Mouse (Mus musculus) heart, embryonic 13.5 days (tissue): ENCODE data around the gene Zdhhc7. TPM values are rescaled to one million over a fixed set of nuclear protein-coding genes. Genes with fewer than 3 reads are reported as not detected.

Experiments used
- ATAC-seq: fragments of 200-750 bp; cut with Nextera tagmentation; 2 replicates; pipeline ENCODE4 v1.8.0; 2017; ENCODE audit warnings: moderate TSS enrichment; ENCODE audit not compliant: insufficient number of reproducible peaks, low FRiP score, low TSS enrichment; ENCODE audit errors: extremely low read depth
- H3K27ac ChIP-seq: fragments of 300-500 bp; sonication (generic); replicated peaks from 2 replicates; pipeline ENCODE4 v1.5.1; 2015; ENCODE audit warnings: moderate library complexity, mild to moderate bottlenecking, inconsistent platforms
- H3K27me3 ChIP-seq: fragments of 300-500 bp; sonication (generic); replicated peaks from 2 replicates; pipeline ENCODE4 v1.6.1; 2015; ENCODE audit warnings: mild to moderate bottlenecking, inconsistent platforms
- H3K36me3 ChIP-seq: fragments of 300-500 bp; sonication (generic); 2 replicates; pipeline ENCODE4 v1.6.1; 2015; ENCODE audit warnings: mild to moderate bottlenecking, inconsistent platforms
- H3K4me1 ChIP-seq: fragments of 300-500 bp; sonication (generic); 2 replicates; pipeline ENCODE4 v1.6.1; 2015; ENCODE audit warnings: inconsistent platforms
- H3K4me2 ChIP-seq: fragments of 300-500 bp; sonication (generic); 2 replicates; pipeline ENCODE4 v1.6.1; 2015; ENCODE audit warnings: inconsistent platforms, mild to moderate bottlenecking, moderate library complexity
- H3K4me3 ChIP-seq: fragments of 300-500 bp; sonication (generic); 2 replicates; pipeline ENCODE4 v1.5.1; 2015; ENCODE audit warnings: moderate library complexity, mild to moderate bottlenecking, inconsistent platforms
- H3K9ac ChIP-seq: fragments of 300-500 bp; sonication (generic); 2 replicates; pipeline ENCODE4 v1.6.1; 2015; ENCODE audit warnings: inconsistent platforms, mild to moderate bottlenecking, moderate library complexity
- H3K9me3 ChIP-seq: fragments of 300-500 bp; sonication (generic); 2 replicates; pipeline ENCODE4 v1.6.1; 2016; ENCODE audit warnings: inconsistent platforms
- WGBS: fragments of 180-500 bp; shearing (Covaris S2); methylation state at CpG from one replicate; pipeline ENCODE4 v1.1.7; 2015; ENCODE audit warnings: mixed read lengths; 5-methylcytosine and 5-hydroxymethylcytosine counted together
- polyA plus RNA-seq: library from polyadenylated mRNA; unstranded; fragments of >200 nt; fragmentation: Nextera tagmentation; extraction: Ambion mirVana; gene quantifications from 2 replicates; pipeline ENCODE4 v1.2.1, GENCODE M21; 2015

The Zdhhc7 gene
- polyA plus RNA-seq, 1 experiment from 2014 or later = 29.2 TPM

DNA sequence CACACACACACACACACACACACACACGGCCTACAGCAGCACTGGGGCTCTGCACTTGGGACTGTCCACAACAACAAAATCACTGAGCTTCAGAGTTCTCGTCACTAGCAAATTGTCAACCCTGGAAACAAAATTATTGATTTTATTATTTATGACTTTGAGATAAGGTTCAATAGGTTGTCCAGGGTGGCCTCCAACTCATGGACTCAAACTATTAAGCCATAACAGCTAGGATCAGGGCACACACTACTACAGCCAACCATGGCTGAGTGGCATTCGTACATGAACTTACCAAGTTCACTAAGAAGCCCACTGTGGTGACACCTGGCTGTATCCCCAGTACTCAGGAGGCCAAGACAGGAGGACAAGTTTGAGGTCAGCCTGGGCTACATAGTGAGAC, 8.2 kb downstream of the Zdhhc7 start:
- no peak overlapping the region for H3K4me3 ChIP-seq
- peaks cover 54% of the 10 kb centered on the region for H3K36me3 ChIP-seq
- no peaks in the 10 kb centered on the region for H3K27me3 ChIP-seq
- H3K4me2 ChIP-seq = no peak overlapping the region
- H3K4me1 ChIP-seq = peaks cover 11% of the 10 kb centered on the region; the same call in 1 of the 2 replicates
- no peak overlapping the region for H3K9ac ChIP-seq
- H3K27ac ChIP-seq = no peak overlapping the region
- H3K9me3 ChIP-seq = no peaks in the 10 kb centered on the region
- 94% methylated on average over 3 of the region's 3 CpGs for WGBS
- no peak for ATAC-seq

DNA sequence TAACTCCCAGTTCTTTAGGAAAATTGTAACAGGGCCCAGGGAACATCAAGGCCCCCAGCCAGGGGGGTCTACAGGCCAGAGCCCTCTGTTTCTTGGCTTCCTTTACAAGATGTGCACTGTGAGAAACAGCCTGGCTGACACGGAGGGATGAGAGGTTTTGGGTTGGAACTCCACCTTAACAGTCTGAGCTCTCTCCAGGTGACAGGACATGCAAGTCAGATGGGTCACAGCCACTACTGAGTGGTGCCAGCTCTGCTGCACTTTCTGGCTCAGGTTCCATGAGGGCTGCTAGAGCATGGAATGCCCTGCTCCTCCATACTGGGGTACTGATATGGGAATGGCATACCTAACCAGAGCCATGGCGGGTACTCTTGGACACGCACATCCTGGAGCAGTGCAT, 10.2 kb downstream of the Zdhhc7 start:
- H3K4me1 ChIP-seq = peaks cover 11% of the 10 kb centered on the region; the same call in 1 of the 2 replicates
- no peak for ATAC-seq
- H3K36me3 ChIP-seq = peaks cover 75% of the 10 kb centered on the region
- no peak overlapping the region for H3K4me2 ChIP-seq
- H3K4me3 ChIP-seq = no peak overlapping the region
- WGBS = 89% methylated on average over 3 of the region's 3 CpGs
- no peaks in the 10 kb centered on the region for H3K9me3 ChIP-seq
- no peak overlapping the region for H3K27ac ChIP-seq
- no peak overlapping the region for H3K9ac ChIP-seq
- no peaks in the 10 kb centered on the region for H3K27me3 ChIP-seq

DNA sequence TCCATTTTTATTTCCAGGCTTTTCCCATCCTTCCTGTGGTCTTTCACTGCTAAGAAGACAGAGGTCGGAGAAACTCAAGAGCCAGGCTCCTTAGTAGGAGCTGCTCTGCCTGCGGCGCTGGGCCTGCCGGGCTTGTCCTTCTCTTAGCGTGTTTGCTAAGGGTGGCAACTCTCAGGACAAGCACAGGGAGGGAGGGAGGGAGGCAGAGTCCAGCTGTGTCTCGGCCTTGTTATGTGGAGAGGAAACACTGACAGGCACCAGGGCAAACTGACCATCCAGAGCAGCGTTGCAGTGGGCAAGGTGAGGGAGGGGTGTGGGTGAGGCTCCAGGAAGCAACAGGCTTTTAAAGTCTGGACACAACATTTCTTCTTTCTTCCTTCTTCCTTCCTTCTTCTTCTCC, 11.8 kb downstream of the Zdhhc7 start:
- H3K4me1 ChIP-seq = no peaks in the 10 kb centered on the region
- H3K4me2 ChIP-seq = no peak overlapping the region
- ATAC-seq = no peak
- no peaks in the 10 kb centered on the region for H3K9me3 ChIP-seq
- no peak overlapping the region for H3K27ac ChIP-seq
- H3K4me3 ChIP-seq = no peak overlapping the region
- no peak overlapping the region for H3K9ac ChIP-seq
- H3K36me3 ChIP-seq = peaks cover 90% of the 10 kb centered on the region
- 75% methylated on average over 7 of the region's 7 CpGs for WGBS
- H3K27me3 ChIP-seq = no peaks in the 10 kb centered on the region

DNA sequence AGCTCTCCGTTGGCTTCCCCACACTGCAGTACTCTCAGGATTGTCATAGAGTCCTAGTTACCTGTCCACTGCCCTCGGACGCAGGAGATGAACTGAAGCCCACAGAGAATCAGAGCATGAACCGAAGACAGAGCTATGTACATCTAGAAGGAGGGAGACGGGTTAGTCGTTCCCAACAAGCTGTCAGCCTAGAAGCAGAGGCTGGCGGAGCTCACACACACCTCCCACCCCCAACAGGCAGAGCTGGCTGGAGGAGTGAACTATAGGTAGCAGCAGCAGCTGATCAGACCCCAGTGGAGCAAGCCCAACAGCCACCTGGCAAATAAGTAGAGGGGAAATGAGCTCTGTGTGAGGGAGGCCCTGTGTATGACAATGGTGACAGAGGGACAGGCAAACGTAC, 16.5 kb downstream of the Zdhhc7 start:
- Histone ChIP-seq H3K36me3 (peaks cover 83% of the 10 kb centered on the region), H3K27ac (no peak overlapping the region), H3K9me3 (no peaks in the 10 kb centered on the region), H3K4me3 (no peak overlapping the region), H3K27me3 (no peaks in the 10 kb centered on the region), H3K4me1 (no peaks in the 10 kb centered on the region), H3K4me2 (no peak overlapping the region), H3K9ac (no peak overlapping the region)
- ATAC-seq = no peak
- 81% methylated on average over 8 of the region's 8 CpGs for WGBS

GRCm38 (mm10) chr8:120083261-120083660, 18.0 kb downstream of the Zdhhc7 start:
- H3K4me2 ChIP-seq = no peak overlapping the region
- no peak overlapping the region for H3K4me3 ChIP-seq
- no peak overlapping the region for H3K27ac ChIP-seq
- H3K27me3 ChIP-seq = no peaks in the 10 kb centered on the region
- ATAC-seq = no peak
- no peaks in the 10 kb centered on the region for H3K4me1 ChIP-seq
- no peaks in the 10 kb centered on the region for H3K9me3 ChIP-seq
- peaks cover 75% of the 10 kb centered on the region for H3K36me3 ChIP-seq
- WGBS = 92% methylated on average over 8 of the region's 8 CpGs
- H3K9ac ChIP-seq = no peak overlapping the region

- Histone ChIP-seq H3K27me3 (peaks cover 19% of the 10 kb centered on the region), H3K27ac (no peak overlapping the region), H3K9ac (no peak overlapping the region), H3K4me1 (no peaks in the 10 kb centered on the region), H3K36me3 (peaks cover 37% of the 10 kb centered on the region), H3K4me3 (no peak overlapping the region), H3K9me3 (no peaks in the 10 kb centered on the region), H3K4me2 (no peak overlapping the region)
- no peak for ATAC-seq
- WGBS = 58% methylated on average over 5 of the region's 5 CpGs
Observed at GRCm38 (mm10) chr8:120079361-120079760, 21.9 kb downstream of the Zdhhc7 start.

DNA sequence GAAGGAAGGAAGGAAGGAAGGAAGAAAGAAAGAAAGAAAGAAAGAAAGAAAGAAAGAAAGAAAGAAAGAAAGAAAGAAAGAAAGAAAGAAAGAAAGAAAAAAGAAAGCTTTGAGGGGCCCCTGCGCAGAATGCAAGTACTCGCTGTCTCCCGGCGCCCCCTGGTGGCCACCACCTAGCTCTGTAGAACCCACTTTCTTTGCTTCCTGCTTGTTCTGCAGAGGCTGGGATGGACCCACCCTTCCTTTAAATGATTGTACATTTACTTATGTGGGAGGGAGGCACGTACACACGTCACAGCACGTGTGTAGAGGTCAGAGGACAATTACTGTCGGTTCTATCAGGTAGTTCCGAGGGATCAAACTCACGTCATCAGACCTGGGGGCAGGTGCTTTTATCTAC, 23.2 kb downstream of the Zdhhc7 start:
- 16% methylated on average over 10 of the region's 10 CpGs for WGBS
- Histone ChIP-seq H3K4me2 (no peak overlapping the region), H3K4me3 (no peak overlapping the region), H3K27ac (no peak overlapping the region), H3K9ac (no peak overlapping the region), H3K27me3 (peaks cover 19% of the 10 kb centered on the region), H3K36me3 (peaks cover 28% of the 10 kb centered on the region), H3K9me3 (no peaks in the 10 kb centered on the region), H3K4me1 (no peaks in the 10 kb centered on the region)
- ATAC-seq = no peak

DNA sequence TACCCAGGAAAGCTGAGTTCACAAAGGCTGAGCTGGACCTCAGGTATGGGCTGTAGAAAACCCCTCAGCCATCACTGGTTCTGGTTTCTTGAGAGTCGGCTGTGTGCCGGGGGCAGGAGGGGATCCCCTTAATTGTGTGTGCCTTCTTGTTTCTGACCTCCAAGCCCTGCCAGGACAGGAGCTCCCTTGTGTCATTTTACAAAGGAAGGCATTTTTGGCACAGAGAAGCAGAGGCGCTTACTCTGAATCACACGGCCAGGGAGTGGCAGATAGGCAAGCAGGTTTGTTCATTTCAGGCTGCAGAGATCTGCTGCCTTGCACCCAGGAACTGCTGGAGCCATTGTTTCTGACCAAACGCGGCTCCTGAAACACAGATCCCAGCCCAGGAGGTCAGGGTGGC, 25.9 kb downstream of the Zdhhc7 start:
- no peak for ATAC-seq
- H3K4me1 ChIP-seq = no peaks in the 10 kb centered on the region; the same call in 1 of the 2 replicates
- no peak overlapping the region for H3K4me3 ChIP-seq
- peaks cover 26% of the 10 kb centered on the region for H3K27me3 ChIP-seq
- no peak overlapping the region for H3K4me2 ChIP-seq
- no peak overlapping the region; the same call in 1 of the 2 replicates for H3K9ac ChIP-seq
- H3K36me3 ChIP-seq = peaks cover under 1% of the 10 kb centered on the region
- 55% methylated on average over 6 of the region's 6 CpGs for WGBS
- H3K9me3 ChIP-seq = no peaks in the 10 kb centered on the region
- H3K27ac ChIP-seq = no peak overlapping the region

GRCm38 (mm10) chr8:120074516-120074915, 26.8 kb downstream of the Zdhhc7 start:
- H3K9ac ChIP-seq = no peak overlapping the region
- H3K9me3 ChIP-seq = no peaks in the 10 kb centered on the region
- H3K4me3 ChIP-seq = no peak overlapping the region
- H3K36me3 ChIP-seq = no peaks in the 10 kb centered on the region
- H3K4me2 ChIP-seq = no peak overlapping the region
- no peaks in the 10 kb centered on the region; the same call in 1 of the 2 replicates for H3K4me1 ChIP-seq
- ATAC-seq = no peak
- 60% methylated on average over 6 of the region's 6 CpGs for WGBS
- H3K27ac ChIP-seq = no peak overlapping the region
- H3K27me3 ChIP-seq = peaks cover 26% of the 10 kb centered on the region

- ATAC-seq = no peak
- H3K27ac ChIP-seq = peak overlapping the region; percentile 56
- 81% methylated on average over 8 of the region's 8 CpGs for WGBS
Observed at GRCm38 (mm10) chr8:120072827-120073226, 28.5 kb downstream of the Zdhhc7 start.

GRCm38 (mm10) chr8:120072259-120072658, 29.0 kb downstream of the Zdhhc7 start:
- Histone ChIP-seq H3K36me3 (no peaks in the 10 kb centered on the region), H3K27ac (peak overlapping the region; percentile 56; the same call in 1 of the 2 replicates), H3K9ac (no peak overlapping the region), H3K9me3 (no peaks in the 10 kb centered on the region; the same call in 1 of the 2 replicates), H3K4me2 (no peak overlapping the region), H3K4me3 (no peak overlapping the region), H3K27me3 (peaks cover 26% of the 10 kb centered on the region), H3K4me1 (peaks cover 4% of the 10 kb centered on the region; the same call in 1 of the 2 replicates)
- 62% methylated on average over 9 of the region's 9 CpGs for WGBS
- no peak for ATAC-seq

More at GRCm38 (mm10) chr8:120072827-120073226, 28.5 kb downstream of the Zdhhc7 start:
- Histone ChIP-seq H3K9me3 (no peaks in the 10 kb centered on the region), H3K4me1 (peaks cover 4% of the 10 kb centered on the region; the same call in 1 of the 2 replicates), H3K9ac (no peak overlapping the region), H3K4me3 (no peak overlapping the region), H3K27me3 (peaks cover 26% of the 10 kb centered on the region), H3K36me3 (no peaks in the 10 kb centered on the region), H3K4me2 (no peak overlapping the region)

DNA sequence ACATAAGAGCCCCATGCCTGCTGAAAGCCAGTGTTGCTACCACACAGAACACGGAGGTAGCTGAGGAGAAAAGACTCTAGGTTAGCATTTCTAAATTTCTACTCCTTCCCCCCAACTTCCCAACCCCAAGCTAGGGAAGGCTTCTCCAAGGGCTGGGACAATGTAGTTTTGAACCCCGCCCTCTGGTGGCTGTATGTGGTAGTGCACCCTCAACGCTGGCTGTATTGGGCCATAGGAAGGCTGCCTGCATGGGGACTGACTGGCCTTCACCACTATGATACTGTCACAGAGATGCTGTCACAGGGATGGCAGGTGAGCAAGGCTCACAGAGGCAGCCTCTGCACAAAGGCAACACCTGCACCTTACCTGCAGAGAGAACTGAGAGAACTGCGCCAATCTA, 29.6 kb downstream of the Zdhhc7 start:
- H3K27ac ChIP-seq = no peak overlapping the region
- no peak overlapping the region for H3K9ac ChIP-seq
- no peaks in the 10 kb centered on the region; the same call in 1 of the 2 replicates for H3K9me3 ChIP-seq
- H3K36me3 ChIP-seq = no peaks in the 10 kb centered on the region
- peaks cover 4% of the 10 kb centered on the region; the same call in 1 of the 2 replicates for H3K4me1 ChIP-seq
- peaks cover 26% of the 10 kb centered on the region for H3K27me3 ChIP-seq
- 26% methylated on average over 4 of the region's 4 CpGs for WGBS
- H3K4me2 ChIP-seq = no peak overlapping the region
- ATAC-seq = no peak
- no peak overlapping the region for H3K4me3 ChIP-seq
